Mouse (Mus musculus) embryonic facial prominence, embryonic 14.5 days (tissue): ENCODE data around the gene St8sia6. TPM values are rescaled to one million over a fixed set of nuclear protein-coding genes. Genes with fewer than 3 reads are reported as not detected.
A peak's percentile ranks its signal among the peaks of the same experiment; 100 is the strongest.

Experiments
- ATAC-seq: fragments of 200-750 bp; cut with Nextera tagmentation; 2 replicates; pipeline ENCODE4 v1.8.0; 2017; ENCODE audit warnings: low read depth, moderate number of reproducible peaks, moderate TSS enrichment
- DNase-seq: peaks from one replicate; pipeline ENCODE4 v3.0.0-alpha.2; 2015; ENCODE audit warnings: low spot score
- H3K27ac ChIP-seq: fragments of 300-500 bp; sonication (generic); replicated peaks from 2 replicates; pipeline ENCODE4 v1.5.1; 2014; ENCODE audit warnings: low read depth, mild to moderate bottlenecking, low read length, moderate library complexity
- H3K27me3 ChIP-seq: fragments of 300-500 bp; sonication (generic); replicated peaks from 2 replicates; pipeline ENCODE4 v1.6.1; 2014; ENCODE audit warnings: low read length; ENCODE audit not compliant: control insufficient read depth, insufficient read depth
- H3K36me3 ChIP-seq: fragments of 300-500 bp; sonication (generic); 2 replicates; pipeline ENCODE4 v1.6.1; 2014; ENCODE audit warnings: low read length, mixed read lengths; ENCODE audit not compliant: control insufficient read depth, insufficient read depth
- H3K4me1 ChIP-seq: fragments of 300-500 bp; sonication (generic); 2 replicates; pipeline ENCODE4 v1.6.1; 2014; ENCODE audit warnings: antibody characterized with exemption, low read length; ENCODE audit not compliant: control insufficient read depth, insufficient read depth
- H3K4me2 ChIP-seq: fragments of 300-500 bp; sonication (generic); 2 replicates; pipeline ENCODE4 v1.6.1; 2014; ENCODE audit warnings: low read depth, mild to moderate bottlenecking, low read length, moderate library complexity, mixed read lengths
- H3K4me3 ChIP-seq: fragments of 300-500 bp; sonication (generic); 2 replicates; pipeline ENCODE4 v1.5.1; 2014; ENCODE audit warnings: low read depth, mild to moderate bottlenecking, low read length
- H3K9ac ChIP-seq: fragments of 300-500 bp; sonication (generic); 2 replicates; pipeline ENCODE4 v1.6.1; 2014; ENCODE audit warnings: low read depth, mild to moderate bottlenecking, low read length, moderate library complexity, mixed read lengths
- H3K9me3 ChIP-seq: fragments of 300-500 bp; sonication (generic); 2 replicates; pipeline ENCODE4 v1.6.1; 2016; ENCODE audit warnings: low read length; ENCODE audit not compliant: control insufficient read depth
- WGBS: fragments of 180-500 bp; shearing (Covaris S2); extraction: QIAGEN DNeasy Blood & Tissue Kit; methylation state at CpG from one replicate; pipeline ENCODE4 v1.1.7; 2014; 5-methylcytosine and 5-hydroxymethylcytosine counted together
- polyA plus RNA-seq: library from polyadenylated mRNA; unstranded; fragments of >200 nt; fragmentation: Nextera tagmentation; extraction: Ambion mirVana; gene quantifications from 2 replicates; pipeline ENCODE4 v1.2.1, GENCODE M21; 2014

The St8sia6 gene
- polyA plus RNA-seq: 1.8 and 2.7 TPM in 2 replicates

- Histone ChIP-seq H3K4me1 (no peaks in the 10 kb centered on the region), H3K9me3 (no peaks in the 10 kb centered on the region), H3K27me3 (peaks cover 43% of the 10 kb centered on the region), H3K4me2 (peak within 1 kb of the TSS; percentile 98), H3K9ac (peak within 1 kb of the TSS; percentile 67), H3K27ac (no peak within 1 kb of the TSS), H3K36me3 (no peaks in the 10 kb centered on the region), H3K4me3 (peak within 1 kb of the TSS; percentile 58)
- ATAC-seq (peak; percentile 7; the same call in 1 of the 2 replicates), DNase-seq (no peak)
- 53% methylated on average over 8 of the region's 8 CpGs for WGBS
Observed at GRCm38 (mm10) chr2:13793969-13794363, at the start of gene St8sia6. Gene St8sia6 (minus strand): TSS chr2:13794064.

GRCm38 (mm10) chr2:13836310-13836709 is 42.4 kb upstream of the St8sia6 start:
- Histone ChIP-seq H3K9me3 (no peaks in the 10 kb centered on the region), H3K4me3 (no peak overlapping the region), H3K27me3 (no peaks in the 10 kb centered on the region), H3K27ac (no peak overlapping the region), H3K4me2 (no peak overlapping the region), H3K36me3 (no peaks in the 10 kb centered on the region), H3K9ac (no peak overlapping the region), H3K4me1 (no peaks in the 10 kb centered on the region)
- WGBS: 74% methylated on average over 3 of the region's 3 CpGs
- DNase-seq (no peak), ATAC-seq (no peak)

GRCm38 (mm10) chr2:13834989-13835388 is 41.1 kb upstream of the St8sia6 start:
- Histone ChIP-seq H3K4me1 (no peaks in the 10 kb centered on the region), H3K27ac (no peak overlapping the region), H3K27me3 (no peaks in the 10 kb centered on the region), H3K9ac (no peak overlapping the region), H3K9me3 (no peaks in the 10 kb centered on the region), H3K4me3 (no peak overlapping the region), H3K4me2 (no peak overlapping the region), H3K36me3 (no peaks in the 10 kb centered on the region)
- ATAC-seq: no peak
- DNase-seq: no peak
- WGBS: 60% methylated on average over 1 of the region's 1 CpGs

- H3K4me2 ChIP-seq: no peak overlapping the region
- H3K36me3 ChIP-seq: no peaks in the 10 kb centered on the region
- no peak overlapping the region for H3K4me3 ChIP-seq
- no peak overlapping the region for H3K27ac ChIP-seq
- H3K9ac ChIP-seq: no peak overlapping the region
- H3K9me3 ChIP-seq: no peaks in the 10 kb centered on the region
- no peaks in the 10 kb centered on the region for H3K27me3 ChIP-seq
- no peaks in the 10 kb centered on the region for H3K4me1 ChIP-seq
- DNase-seq (no peak), ATAC-seq (no peak)
- WGBS: 94% methylated on average over 2 of the region's 2 CpGs
Observed at GRCm38 (mm10) chr2:13816645-13817044, 22.8 kb upstream of the St8sia6 start.

- no peak for ATAC-seq
- no peak overlapping the region for H3K9ac ChIP-seq
- no peaks in the 10 kb centered on the region for H3K36me3 ChIP-seq
- H3K27ac ChIP-seq: no peak overlapping the region
- H3K4me3 ChIP-seq: no peak overlapping the region
- WGBS: 70% methylated on average over 5 of the region's 5 CpGs
- H3K27me3 ChIP-seq: no peaks in the 10 kb centered on the region
- H3K4me2 ChIP-seq: no peak overlapping the region
- no peak for DNase-seq
- no peaks in the 10 kb centered on the region for H3K4me1 ChIP-seq
- no peaks in the 10 kb centered on the region for H3K9me3 ChIP-seq
Observed at GRCm38 (mm10) chr2:13808593-13808992, 14.7 kb upstream of the St8sia6 start.

GRCm38 (mm10) chr2:13808008-13808407 is 14.1 kb upstream of the St8sia6 start:
- DNase-seq: no peak
- H3K9me3 ChIP-seq: no peaks in the 10 kb centered on the region
- no peak overlapping the region for H3K27ac ChIP-seq
- 88% methylated on average over 4 of the region's 4 CpGs for WGBS
- H3K4me2 ChIP-seq: no peak overlapping the region
- H3K4me1 ChIP-seq: no peaks in the 10 kb centered on the region
- ATAC-seq: no peak
- no peak overlapping the region for H3K9ac ChIP-seq
- no peaks in the 10 kb centered on the region for H3K27me3 ChIP-seq
- H3K36me3 ChIP-seq: no peaks in the 10 kb centered on the region
- no peak overlapping the region for H3K4me3 ChIP-seq

- ATAC-seq: no peak
- no peak overlapping the region for H3K4me3 ChIP-seq
- no peaks in the 10 kb centered on the region for H3K4me1 ChIP-seq
- no peak for DNase-seq
- no peak overlapping the region for H3K9ac ChIP-seq
- 86% methylated on average over 3 of the region's 3 CpGs for WGBS
- no peak overlapping the region for H3K27ac ChIP-seq
- H3K4me2 ChIP-seq: no peak overlapping the region
- H3K9me3 ChIP-seq: no peaks in the 10 kb centered on the region
- no peaks in the 10 kb centered on the region for H3K36me3 ChIP-seq
- no peaks in the 10 kb centered on the region for H3K27me3 ChIP-seq
Observed at GRCm38 (mm10) chr2:13806120-13806519, 12.3 kb upstream of the St8sia6 start.

- Histone ChIP-seq H3K4me2 (no peak overlapping the region), H3K36me3 (no peaks in the 10 kb centered on the region), H3K27ac (no peak overlapping the region), H3K9me3 (no peaks in the 10 kb centered on the region), H3K4me3 (no peak overlapping the region), H3K27me3 (no peaks in the 10 kb centered on the region), H3K4me1 (no peaks in the 10 kb centered on the region), H3K9ac (no peak overlapping the region)
- 88% methylated on average over 2 of the region's 2 CpGs for WGBS
- DNase-seq (no peak), ATAC-seq (no peak)
Observed at GRCm38 (mm10) chr2:13800639-13801038, 6.8 kb upstream of the St8sia6 start.

GRCm38 (mm10) chr2:13794446-13794845 is 582 bp upstream of the St8sia6 start:
- Histone ChIP-seq H3K27me3 (peaks cover 43% of the 10 kb centered on the region), H3K9me3 (no peaks in the 10 kb centered on the region), H3K4me3 (no peak overlapping the region), H3K27ac (no peak overlapping the region), H3K4me2 (no peak overlapping the region; the same call in 1 of the 2 replicates), H3K36me3 (no peaks in the 10 kb centered on the region), H3K4me1 (no peaks in the 10 kb centered on the region), H3K9ac (no peak overlapping the region)
- 76% methylated on average over 8 of the region's 8 CpGs for WGBS
- ATAC-seq (no peak), DNase-seq (no peak)
